Mouse (Mus musculus) WW6 (cell line): Measurements from ENCODE around the gene Il12rb1.

Experiments used
- DNase-seq: peaks from one replicate; pipeline ENCODE4 v3.0.0-alpha.2; 2013; ENCODE audit warnings: low read depth, low spot score

The Il12rb1 gene

DNA sequence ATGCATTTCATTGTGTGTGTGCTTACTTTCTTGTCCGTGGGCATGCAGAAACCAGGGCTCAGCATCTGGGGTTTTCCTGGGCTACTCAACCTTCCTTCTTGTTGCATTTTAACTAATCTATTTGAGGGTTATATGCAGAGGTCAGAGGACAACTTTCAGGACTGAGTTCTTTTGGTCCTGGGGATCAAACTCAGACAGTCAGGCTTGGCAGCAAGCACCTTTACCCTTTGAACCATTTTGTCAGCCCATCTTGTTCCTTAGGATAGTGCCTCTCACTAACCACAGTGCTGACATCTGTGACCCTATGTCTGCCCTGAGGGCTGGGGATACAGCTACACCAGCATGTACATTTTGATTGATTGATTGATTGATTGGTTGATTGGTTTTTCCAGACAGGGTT, 19.5 kb downstream of the Il12rb1 start:
- no peak for DNase-seq

DNA sequence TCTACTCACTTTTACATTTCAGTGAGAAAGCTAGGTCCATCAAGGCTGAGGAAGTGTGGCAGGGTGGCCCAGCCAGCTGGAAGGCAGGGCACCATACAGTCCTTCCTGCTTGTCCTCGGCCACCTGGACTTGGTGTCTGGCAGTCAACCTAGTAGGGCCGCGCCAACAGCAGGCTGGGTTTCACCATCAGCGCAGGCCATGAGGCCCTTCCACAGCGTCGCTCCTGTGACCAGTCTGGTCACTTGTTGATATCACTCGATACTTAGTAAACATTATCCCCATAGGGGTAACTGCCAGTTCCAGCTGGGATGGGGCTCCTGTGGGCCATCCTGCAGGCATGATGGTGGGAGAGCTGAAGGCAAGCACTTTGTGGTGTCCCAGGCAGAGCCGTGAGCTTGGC, 23.3 kb downstream of the Il12rb1 start:
- DNase-seq, result no peak

DNA sequence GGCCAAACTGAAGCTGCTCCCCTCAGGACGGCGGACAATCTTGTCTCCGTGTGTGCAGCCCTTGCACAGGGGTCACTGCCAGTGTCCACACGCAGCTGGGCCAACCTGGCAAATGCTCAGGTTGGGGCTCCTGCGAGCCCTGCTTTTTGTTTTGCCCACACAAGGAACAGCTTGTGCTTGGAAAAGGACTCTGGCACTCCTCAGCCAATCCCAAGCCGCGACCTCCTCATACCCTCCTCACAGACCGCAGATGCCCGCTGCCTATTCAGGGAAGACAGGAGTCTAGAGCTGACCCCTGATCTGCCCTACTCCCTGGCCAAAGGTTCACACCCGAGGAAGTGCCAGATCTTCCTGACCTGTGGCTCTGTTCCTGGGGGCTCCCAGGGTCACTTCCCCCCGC, 24.1 kb downstream of the Il12rb1 start:
- no peak for DNase-seq

DNA sequence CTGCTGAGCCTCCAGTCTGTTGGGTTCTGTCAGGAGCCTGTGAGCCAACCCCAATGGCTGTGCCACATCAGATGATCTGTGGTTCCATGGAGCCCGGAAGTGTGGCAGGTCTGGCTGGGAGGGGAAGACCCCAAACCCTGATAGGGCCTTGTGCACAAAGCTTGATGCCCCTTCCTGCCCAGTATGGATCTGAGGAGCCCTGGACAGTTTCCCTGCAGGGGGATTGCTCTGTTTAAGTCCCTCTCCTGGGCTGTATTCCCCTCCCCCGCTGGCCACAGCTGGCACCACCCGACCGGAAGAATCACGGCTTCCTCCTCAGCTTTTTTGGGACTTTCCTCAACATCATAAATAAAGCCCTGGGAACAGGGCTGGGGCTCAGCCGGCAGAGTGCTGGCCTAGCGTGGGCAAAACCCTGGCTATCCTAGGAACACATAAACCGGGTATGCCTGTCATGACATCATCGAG, 24.8 kb downstream of the Il12rb1 start:
- no peak for DNase-seq

DNA sequence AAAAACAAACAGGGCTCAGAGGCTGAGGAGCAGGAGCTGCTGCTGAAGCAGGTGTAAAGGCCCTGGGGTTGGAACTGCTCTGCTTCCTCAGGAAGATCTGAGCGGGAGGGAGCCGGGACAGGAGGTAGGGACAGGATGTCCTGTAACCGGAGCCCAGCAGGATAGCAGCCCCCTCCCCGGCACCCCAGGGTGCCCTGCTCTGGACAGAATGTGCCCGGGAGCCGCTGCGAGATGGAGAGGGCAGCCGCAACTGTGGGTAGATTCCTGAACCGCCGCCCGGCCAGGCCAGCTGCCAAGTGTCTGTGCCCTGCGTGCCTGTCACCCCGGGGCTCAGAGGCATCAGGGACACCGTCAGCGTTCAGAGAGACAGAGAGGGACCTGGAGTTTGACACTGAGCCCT, 25.3 kb downstream of the Il12rb1 start:
- no peak for DNase-seq

DNA sequence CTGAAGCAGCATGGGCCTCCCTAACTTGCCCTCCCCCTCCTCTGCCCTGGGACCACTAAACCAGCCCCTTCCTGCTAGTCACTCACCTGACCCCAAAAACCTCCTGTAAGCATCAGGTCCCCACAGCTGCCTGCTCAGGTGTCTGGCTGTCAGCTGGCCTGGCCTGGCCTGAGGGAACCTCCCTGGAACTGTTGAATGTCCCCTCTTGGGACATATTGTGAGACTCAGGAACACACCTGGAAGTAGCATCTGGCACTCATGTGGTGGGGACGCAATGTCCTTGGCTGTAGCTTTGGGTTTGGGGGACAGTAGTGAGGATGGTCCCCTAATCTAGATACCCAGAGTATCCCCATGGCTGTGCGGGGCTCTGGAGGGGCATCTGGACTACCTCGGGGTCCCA, 25.8 kb downstream of the Il12rb1 start:
- no peak for DNase-seq

DNA sequence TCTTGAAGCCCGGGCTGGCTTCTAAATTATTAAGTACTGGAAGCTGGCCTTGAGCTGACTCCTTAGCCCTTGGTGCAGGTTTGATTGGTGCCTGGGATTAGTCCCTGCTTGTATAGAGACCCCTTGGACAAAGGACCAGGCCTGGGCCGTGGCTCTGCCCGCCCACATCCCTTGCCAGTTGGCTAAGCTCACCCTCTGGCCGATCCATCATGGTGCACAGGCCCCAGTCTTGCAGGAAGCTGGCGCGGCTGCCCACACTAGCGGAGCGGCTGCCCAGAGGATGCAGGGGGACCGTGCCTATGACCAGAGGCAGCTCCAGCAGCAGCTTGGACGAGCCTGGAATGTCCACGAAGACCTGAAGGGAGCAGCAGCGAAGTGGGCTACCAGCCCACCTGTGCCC, 28.4 kb downstream of the Il12rb1 start:
- no peak for DNase-seq

DNA sequence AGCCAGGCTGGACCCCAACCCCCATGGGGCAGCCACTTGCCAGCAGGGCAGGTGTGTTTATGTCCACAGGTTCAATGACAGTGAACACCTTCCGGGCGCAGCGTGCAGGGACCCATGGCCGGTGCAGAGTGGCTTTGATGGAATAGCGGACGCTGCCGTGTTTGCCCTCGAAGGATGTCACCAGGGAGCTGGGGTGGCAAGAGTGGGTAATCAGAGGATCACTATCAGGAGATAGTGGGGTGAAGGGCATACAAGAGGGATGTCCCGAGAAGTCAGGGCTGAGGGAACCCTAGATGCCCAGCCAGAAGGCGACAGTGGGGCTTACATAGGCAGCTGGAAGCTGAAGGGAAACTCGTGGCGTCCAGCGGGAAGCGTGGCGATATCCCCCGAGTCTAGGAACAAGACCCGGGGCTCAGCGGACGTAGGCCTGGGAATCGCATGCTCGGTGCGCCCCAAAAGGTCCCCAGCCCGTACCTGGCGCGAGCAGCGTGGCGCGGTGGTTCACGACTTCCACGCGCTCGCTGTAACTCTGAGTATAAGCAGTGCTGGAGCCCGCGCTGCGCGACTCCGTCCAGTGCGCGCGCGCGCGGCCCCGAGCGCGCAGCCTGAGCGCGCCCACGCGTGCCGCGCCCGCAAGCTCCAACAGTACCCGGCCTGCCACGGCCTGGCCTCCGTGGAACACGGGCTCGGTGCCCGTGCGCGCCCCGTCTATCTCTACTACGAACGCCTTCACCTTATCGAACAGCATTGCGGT, 30.6 kb downstream of the Il12rb1 start:
- DNase-seq, result no peak

DNA sequence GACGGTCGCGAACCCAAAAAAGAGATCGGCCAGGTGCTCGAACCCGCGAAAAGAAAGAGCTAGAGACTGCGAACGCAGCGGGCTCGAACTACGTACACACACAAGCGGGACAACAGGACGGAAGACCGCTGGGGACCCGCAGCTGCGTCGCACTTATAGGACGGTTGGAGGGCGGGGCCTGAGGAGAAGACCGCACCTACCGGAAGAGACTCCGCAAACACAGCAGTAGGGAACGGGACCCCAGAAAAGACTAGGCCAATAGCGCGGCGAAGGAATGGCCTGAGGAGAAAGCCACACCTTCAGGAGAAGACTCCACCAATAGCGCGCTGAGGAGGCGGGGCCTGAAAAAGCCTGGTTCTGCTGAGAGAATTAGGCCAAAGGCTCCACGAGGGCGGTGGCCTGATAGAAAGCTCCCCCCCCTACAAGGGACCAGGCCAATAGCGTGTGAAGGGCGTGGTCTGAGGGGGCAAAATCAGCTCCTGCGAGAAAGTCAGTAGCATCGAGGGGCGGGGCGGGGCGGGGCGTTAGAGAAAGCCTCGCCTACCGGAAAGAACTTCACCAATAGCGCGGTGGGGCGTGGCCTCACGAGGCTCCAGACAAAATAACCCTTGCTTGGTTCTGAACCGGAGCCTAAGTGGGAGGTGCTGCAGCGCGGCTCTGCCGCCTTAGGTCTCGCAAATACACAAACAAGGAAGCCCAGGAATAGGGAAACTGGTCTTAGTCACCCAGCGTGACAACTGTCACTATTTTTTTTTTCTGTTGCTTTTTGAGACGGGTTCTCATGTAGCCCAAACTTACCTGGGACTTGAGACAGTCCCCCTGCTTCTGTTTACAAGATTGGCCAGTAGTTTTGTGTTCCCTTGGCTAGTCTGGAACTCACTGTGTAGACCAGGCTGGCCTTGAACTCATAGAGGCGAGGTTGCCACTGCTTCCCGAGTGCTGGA, 31.4 kb downstream of the Il12rb1 start, which contains the start of gene Arrdc2:
Arrdc2 (minus strand) TSS at position 313 of the 944 bp plus-strand sequence.
- DNase-seq, result peak; percentile 100

DNA sequence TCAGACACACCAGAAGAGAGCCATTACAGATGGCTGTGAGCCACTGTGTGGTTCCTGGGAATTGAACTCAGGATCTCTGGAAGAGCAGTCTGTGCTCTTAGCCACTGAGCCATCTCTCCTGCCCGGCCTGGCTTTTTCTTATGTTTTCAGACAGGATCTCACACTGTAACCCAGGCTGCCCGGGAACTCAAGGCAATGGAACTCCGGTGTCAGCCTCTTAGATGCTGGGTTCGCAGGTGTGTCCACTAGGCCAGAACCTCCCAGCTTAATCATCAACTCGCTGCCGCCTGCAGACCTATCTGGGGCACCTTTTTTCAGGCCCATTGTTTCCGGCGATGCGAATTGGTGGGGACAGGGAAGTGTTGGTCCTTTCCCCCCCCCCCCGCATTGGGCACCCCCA, 32.3 kb downstream of the Il12rb1 start:
- DNase-seq, result no peak

DNA sequence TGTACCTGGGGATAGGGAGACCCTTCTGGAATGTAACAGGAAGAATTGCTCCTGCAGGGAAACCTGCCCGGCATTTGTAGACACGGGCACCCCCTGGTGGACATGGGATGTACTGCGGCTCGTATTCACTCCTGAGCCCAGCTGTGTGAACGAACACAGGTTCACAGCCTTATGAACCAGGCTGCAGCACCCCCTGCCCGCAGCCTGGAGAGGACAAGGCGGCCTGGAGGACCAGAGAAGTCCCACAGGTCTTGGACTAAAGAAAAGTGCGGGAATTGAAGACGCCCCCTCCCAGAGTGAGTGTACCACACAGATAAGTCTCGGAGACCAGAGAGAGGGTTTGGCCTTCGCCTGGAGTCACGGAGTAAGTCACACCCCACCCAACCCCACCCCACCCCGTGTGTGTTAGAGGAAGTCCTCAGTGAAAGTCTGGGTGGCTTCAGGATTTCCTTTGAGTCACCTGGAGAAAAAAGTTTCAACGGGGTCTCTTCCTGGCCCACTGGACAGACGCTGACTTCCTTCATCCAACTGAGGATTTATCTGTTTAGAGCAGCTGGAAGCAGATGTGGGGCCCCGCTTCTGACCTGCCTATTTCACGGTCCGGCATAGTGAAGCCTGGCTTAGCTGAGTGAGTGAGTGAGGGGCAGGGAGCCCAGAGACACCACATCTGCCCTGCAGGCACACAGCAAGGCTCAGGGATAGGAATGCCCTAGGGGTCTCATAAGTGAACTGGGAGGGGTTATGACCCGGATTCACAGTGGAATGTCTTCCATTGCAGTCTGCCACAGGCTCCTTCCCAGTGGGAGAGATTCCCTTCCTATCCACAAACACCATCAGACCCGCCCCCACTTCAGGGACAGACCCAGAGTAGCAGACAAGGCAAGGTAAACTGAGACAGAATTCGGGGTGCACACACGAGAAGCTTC, 33.2 kb downstream of the Il12rb1 start:
- DNase-seq, result peak; percentile 89

DNA sequence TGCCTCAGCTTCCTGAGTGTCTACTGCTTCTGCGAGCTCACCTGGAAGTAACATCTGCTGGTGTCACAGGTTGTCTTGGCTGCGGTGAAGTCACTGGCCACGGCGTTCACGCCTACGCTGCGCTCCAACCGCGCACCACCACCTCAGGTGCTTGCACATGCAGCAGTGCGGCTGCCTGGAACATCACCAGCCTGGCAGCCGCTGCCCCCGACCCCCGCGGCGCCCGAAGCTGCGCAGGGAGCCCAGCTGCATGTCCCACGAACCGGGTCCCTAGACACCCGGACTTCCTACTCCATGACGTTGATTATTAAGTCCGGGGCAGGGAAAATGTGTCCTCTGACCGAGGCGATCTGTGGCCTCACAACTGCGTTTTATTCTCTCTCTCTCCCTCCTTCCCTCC, 34.2 kb downstream of the Il12rb1 start:
- no peak for DNase-seq

DNA sequence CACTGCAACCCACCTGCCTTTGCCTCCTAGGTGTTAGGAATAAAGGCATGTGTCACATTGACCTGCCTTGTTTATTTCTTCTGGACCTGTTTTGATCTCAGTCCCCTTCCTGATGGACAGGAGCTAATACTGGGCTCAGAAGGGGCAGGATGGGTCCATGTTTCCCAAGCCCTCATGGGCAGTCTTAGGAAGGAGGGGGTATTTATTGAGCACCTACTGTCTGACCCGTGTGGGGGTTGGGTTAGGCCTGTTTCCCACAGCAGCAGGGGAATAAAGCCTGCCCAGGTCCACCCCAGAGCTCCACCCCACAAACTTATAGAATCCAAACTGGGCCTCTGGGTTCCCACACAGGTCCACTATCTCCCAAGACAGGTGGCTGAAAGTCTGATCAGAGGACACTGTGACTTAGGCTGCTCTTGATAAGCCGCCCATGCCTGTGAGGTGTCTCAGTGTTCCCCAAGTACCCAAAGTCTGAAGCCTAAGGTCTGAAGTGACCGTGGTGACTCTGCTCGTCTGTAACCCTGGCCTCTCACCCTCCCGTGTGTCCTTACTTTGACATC, 35.0 kb downstream of the Il12rb1 start:
- no peak for DNase-seq

DNA sequence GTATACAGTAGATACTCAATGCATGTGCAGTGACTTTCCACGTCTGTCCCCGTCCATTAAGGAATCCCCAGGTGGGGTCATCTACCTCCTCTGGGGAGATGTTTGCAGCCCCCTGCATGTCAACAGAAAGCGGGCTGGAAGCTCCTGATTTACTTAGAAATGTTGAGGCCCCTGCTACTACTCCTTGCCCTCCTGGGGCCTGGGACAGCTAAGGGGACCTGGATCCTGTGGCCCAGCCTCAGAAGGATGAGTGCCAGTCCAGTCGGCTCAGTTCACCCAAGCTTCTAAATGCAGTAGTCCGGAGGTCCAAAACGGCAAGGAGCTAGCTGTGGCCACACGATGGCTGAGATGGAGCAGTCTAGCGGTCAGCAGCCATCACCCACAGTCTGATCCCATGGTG, 35.7 kb downstream of the Il12rb1 start:
- no peak for DNase-seq

DNA sequence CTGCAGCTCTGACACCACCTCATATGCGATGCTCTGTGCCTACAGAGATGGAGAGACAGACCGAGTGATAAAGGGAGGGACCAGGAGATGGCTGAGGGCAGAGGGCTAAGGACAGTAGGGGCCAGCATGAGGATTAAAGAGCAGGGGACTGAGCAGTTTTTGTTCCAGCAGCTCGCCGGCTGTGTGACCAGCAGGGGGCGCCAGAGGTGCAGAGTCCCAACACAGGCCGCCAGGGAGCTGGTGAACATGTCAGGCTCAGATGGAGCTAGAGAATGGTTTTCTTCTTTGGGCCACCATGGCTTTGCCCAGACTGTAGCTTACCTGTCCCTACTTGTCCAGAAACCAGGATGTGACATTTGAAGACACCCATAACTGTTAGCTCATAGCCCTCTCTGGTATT, 36.3 kb downstream of the Il12rb1 start:
- no peak for DNase-seq

DNA sequence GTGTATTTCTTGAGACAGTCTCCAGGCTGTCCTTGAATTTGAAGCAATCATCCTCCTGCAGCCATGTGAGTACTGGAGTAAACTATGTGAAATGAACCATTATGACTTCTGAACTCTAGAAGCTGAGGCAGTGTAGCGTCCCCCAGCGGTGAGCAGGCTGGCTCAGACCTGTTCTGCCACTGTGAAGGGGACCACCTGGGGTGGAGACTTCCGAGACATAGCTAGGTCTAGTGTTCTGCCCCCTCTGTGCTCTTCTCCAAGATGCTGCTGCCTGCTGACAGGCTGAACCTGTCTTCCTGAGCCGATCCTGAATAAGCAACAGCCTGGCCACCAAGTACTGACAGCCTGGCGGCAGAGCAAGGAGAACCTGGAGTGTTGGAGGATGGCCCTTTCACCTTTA, 36.9 kb downstream of the Il12rb1 start:
- no peak for DNase-seq

DNA sequence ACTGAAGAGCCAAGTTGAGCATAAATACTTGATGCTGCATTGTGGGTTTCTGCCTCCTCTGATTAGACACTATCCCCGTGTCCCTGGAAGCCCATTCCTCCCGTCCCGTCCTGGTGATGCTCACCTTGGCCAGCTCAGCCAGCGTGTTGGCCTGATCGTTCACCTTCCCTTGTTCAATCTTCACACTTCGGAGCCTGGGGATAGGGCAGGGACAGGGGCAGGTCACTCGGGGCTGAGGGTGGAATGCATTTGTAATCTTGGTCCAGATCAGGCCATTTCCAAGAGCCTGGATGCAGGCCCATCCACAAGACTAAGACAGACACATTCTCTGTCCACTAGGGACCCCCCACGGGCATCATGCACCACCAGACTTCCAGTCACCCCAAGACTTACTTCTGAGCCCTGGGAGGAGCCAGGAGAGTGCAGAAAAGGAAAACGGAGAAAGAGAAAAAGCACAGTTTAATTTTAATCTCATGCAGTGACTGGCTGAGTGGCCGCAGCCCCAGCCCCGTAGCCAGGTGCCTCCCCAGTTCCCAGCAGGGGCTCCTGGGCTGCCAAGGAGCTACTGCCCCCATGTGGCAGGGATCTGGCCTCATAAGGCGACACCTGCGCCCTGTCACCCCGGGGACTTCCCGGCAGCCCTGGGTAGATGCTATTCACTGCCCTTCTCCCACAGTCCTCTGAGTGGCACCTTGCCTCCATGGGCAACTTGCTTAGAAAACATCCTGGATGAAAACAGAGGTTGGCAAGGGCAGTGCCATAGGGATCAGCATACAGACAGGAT, 38.3 kb downstream of the Il12rb1 start:
- DNase-seq, result no peak

DNA sequence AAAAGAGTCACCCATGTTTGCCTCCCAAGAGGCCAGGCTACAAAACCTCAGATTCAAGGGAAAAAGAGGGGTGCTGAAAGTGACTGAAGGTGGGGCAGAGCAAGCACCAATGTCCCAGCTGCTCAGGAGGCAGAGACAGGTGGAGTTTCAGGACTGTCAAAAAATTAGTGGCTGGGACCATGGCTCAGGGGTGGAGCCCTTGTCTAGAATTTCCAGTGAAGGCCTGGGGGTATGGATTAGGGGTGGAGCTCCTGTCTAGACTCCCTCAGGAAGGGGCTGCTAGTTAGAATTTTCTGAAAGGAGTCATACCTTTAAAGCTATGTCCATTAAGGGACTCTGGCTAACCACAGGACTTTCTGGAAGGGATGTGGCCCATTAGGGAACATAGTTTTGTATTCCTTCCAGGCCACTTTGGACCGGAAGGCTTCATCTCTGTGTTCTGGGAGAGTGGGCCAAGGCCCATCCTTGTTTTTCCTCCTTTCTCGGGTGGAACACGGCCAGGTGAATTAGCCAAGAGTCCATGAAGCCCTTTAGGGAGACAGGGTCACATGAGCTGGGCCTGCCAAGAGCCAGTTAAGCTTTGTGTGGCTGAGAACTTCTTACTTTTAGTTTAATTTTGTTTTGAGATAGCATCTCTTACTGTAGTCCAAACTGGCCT, 41.2 kb downstream of the Il12rb1 start:
- no peak for DNase-seq

DNA sequence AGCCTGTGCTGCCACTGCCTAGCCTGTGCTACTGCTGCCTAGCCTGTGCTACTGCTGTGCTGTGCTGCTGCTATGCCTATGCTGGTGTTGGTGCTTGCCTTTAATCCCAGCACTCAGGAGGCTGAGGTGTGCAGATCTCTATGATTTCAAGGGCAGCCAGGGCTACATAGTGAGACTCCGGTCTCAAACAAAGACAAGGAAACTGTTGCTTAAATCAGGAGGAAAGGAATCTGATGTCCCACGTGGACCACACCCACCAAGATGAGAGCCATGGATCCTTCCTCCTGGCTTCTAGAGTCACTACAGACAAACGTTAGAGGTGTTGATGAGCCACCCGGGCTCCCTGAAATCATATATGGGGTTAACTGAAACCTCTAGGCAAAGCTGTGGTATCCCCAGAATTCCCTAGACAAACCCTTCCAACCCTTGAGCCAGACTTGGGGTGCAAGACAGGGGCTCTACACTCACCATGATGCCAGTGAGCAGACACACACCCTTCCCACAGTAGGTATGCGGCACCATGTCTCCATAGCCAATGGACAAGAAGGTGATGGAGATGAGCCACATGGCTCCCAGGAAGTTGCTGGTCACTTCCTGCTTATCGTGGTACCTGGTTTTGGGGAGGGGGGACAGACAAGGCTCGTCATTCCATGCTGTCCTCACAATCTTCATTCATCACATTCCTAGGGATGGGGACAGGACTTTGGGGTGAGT, 42.0 kb downstream of the Il12rb1 start:
- DNase-seq, result no peak
